Mouse (Mus musculus) megakaryocyte-erythroid progenitor cell, adult 5-6 weeks (primary cell): Measurements from ENCODE around the gene Tuba3b. TPM values are rescaled to one million over a fixed set of nuclear protein-coding genes. Genes with fewer than 3 reads are reported as not detected.

Experiments used
- ATAC-seq: replicated peaks from 2 replicates; pipeline ENCODE4 v1.8.0; 2016; ENCODE audit warnings: mild to moderate bottlenecking, inconsistent platforms; ENCODE audit not compliant: severe bottlenecking, poor library complexity, low FRiP score, low TSS enrichment
- total RNA-seq, 2 experiments: library from RNA; stranded (forward) in 1 of 2; stranded (reverse) in 1 of 2; fragments of 200-1000, 215-1000 nt in 1 of 2; fragments of >200 nt in 1 of 2; fragmentation: Nextera tagmentation in 1 of 2; gene quantifications; 2 replicates each; pipeline ENCODE4 v1.2.3; 2014 to 2017

The Tuba3b gene
- total RNA-seq (2014; fragmentation: Nextera tagmentation) (not detected in 2 replicates), total RNA-seq (2017) (not detected in 2 replicates)

DNA sequence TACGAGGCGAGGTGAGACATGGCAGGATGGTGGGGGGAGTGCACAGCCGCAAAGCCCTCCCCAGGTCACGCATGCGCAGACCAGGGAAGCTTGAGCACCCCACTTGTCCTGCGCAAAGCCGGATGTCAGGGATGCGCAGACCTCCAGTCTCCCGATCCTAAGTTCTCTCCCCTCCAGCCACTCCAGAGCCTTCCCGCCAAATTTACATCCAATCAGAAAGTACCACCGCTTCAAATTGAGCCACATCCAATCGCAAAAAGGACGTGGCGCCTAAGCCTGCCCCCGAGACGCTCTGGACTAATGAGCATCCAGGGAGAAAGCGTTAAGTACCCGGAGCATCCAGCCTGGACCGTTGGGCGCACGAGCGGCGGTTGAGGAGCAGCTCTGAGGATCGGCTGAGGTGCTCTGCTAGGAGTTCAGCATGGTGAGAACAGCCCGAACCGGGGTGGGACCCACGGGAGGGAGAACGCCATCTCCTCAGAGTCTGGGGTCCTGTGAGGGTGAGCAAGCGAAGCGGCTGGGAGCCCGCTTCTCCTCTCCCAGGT lies at the start of gene Tuba3b:
Gene Tuba3b, plus strand, starts transcription at position 92 of the 545 bp plus-strand sequence.
- no peak for ATAC-seq

DNA sequence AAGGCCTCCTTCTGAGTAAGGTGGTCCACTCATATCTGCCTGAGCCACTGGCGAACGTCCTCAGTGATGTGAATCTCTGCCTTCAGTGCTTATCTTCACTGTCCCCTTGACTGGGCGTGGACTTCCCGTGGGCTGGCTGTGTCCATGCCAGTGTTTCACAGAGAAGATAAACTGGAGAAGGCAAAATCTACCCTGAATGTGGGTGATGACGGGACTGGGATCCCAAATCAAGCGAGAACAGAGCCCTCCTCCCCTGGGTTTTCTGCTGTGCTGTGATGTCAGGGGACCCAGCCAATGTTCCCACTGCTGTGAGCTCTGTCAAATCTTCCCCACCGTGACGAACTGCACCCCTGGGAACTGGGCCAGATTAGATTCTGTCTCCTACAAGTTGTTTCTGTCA lies 48.3 kb upstream of the Tuba3b start:
- peak; percentile 84 for ATAC-seq

DNA sequence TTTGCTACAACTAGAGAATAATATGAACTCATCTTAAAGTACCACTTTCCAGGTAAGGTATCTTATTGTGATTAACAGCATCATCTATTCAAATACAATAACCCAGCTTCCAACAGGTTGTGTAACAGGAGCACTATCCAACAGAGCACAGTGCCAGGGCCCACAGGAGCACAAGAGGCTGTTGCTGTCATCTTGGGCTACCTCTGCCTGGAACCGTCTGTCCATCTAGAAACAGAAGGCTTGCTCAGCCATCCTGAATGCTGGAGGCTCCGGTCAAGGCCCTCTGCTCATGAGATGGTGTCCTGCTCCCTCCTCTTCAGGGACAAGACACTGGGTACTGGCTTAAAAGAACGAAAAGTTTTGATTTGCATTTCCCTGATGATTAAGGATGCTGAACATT lies 47.7 kb upstream of the Tuba3b start:
- ATAC-seq = no peak

DNA sequence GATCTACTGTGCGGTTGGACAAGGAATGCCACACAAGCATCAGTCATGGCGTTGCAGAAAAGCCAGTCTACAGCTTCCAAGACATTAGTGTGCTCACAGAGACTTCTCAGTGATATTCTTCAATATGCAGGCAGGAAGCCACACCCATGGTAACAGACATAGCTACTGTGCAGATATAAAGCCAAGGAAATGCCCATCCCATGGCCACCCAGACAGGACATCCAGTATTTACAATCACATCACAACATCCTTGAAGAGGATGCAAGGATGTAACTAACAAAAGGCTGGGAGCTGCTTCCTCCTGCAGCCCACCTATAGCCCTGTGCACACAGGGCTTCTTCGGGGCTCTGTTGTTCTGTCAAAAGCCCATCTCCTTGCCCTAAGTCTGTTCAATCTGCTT lies 46.9 kb upstream of the Tuba3b start:
- no peak for ATAC-seq

DNA sequence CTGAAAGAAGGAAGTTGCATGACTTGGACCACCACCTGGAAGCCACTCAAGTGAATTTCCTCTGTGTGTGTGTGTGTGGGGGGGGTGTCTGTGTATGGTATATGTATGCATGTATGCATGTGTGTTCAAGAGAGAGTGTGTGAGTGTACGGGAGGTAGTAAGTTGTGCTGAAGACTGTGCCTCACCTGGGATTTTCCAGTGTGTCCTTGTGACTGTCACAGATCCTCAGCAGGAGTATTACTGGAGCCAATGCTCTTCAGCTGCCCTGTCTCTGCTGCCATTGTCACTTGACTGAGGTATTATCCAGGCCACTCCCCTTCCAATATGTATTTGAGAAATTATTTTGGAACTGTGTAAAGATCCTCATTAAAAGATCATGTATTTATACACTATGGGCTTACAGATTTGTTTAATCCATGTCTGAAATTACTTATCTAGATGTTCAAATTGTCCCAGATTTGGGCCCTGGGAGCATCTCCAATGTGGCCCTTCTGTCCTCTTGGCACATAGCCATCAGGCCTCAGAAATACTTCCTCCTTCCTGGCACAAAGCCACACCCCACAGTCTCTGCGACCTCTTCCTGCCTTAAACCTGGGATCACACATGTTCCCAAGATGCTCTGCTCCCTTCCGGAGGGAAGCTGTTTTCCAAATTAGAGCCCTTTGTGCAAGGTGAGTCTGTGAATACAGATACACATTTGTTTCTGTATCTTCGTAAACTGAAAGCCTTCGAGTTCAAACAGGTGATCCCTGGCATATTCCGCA lies 42.1 kb upstream of the Tuba3b start:
- no peak for ATAC-seq

DNA sequence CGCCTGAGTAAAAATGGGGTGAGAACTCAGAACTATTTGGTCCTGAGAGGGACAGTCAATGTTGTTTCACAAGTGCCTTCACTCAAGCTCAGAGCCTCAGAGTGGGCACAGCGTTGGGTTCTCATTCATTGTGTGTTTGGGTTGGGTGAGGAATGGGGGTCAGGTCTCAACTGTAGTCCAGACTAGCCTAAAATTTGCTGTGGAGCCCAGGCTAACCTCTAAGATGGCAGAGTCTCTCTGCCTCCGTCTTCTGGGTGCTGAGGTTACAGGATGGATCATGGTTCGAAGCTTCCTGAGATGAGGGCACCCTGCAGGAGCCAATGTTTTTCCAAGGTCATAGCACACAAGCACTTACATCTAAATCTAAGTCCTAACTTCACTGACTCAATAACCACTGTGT lies 38.8 kb upstream of the Tuba3b start:
- ATAC-seq = no peak

DNA sequence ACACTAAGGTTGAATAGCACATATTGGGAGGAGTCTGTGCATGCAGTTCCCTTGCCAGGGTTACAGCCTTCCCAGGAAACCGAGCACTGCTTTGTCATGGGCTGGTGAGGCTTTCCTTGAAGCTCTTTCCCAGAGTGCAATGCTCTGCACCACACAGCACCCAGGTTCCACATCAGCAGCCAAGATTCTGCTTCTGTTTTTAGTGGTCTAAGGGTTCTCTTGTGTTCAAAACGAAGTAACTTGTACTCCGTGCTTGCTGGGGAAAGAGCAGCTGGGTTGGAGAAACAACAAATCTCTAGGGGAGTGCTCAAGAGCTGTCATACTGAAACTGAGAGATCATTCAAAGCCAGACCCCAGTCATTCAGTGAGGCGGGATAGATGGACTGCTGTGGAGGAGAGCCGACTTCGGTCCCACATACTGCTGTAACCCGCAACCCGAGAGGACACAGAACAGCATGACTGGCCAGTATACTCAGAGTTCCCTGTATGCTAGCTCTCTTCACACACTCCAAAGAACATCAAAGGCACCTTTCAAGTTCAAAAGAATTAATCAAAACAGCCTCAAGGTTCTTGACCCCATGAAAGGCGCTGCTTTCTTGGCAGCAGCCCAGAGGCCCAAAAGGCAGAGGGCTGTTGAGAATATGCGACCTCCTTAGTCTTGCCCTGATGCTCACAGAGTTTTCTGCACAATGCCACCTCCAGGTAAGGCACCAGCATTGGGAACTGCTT lies 36.9 kb upstream of the Tuba3b start:
- ATAC-seq = no peak

DNA sequence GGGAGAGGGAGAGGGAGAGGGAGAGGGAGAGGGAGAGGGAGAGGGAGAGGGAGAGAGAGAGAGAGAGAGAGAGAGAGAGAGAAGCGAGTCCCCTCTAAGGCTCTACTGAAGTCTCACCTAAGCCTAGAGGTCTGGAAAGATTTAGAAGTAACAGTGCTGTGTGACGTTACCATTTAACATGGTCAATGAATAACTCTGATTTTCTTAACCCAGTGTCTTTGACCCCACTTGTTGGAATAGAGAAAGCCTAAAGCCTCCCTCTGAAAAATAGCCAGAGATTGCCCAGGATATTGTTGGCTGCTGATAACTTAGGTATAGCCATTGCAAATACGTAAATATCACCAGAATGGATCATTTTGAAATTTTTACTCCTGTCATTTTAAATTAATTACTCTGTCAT lies 35.8 kb upstream of the Tuba3b start:
- no peak for ATAC-seq

DNA sequence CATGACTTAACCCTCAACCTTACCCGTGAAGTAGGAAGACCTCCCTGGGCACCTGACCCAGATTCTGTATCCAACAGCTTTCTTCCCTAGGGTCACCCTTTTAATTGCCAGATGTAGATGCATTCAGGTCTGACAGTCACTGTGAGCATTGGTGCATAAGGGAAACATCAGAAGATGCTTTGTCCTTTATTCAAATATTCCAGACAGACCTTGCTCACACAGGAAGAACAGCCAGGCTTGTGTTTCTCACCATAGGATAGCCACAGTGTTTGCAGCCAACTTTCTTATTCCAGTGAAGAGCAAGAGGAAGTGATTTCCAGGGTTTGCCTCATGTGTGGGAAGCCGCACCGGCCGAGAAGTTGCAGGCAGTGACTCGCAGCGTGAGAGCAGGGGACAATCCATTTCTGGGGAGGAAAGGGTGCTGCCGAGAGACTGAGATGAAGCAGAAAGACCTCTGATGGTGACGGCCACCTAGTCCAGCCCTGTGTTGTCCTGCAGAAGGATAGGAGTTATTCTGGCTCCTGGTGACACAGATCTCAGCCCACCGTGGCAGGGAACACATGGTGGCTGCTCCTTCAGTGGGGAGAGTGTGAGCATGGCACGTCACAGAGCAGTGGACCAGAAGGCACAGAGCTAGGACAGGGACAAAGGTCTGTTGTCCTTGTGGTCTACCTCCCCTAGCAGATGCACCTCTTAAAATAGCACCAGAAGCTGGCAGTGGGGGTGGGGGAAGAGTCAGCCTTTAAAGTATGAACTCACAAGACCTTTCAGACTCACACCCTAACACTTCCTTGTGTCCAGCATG lies 34.0 kb upstream of the Tuba3b start:
- ATAC-seq = 0 out of 2 replicates have a peak, but pooled peaks have one; percentile 12

DNA sequence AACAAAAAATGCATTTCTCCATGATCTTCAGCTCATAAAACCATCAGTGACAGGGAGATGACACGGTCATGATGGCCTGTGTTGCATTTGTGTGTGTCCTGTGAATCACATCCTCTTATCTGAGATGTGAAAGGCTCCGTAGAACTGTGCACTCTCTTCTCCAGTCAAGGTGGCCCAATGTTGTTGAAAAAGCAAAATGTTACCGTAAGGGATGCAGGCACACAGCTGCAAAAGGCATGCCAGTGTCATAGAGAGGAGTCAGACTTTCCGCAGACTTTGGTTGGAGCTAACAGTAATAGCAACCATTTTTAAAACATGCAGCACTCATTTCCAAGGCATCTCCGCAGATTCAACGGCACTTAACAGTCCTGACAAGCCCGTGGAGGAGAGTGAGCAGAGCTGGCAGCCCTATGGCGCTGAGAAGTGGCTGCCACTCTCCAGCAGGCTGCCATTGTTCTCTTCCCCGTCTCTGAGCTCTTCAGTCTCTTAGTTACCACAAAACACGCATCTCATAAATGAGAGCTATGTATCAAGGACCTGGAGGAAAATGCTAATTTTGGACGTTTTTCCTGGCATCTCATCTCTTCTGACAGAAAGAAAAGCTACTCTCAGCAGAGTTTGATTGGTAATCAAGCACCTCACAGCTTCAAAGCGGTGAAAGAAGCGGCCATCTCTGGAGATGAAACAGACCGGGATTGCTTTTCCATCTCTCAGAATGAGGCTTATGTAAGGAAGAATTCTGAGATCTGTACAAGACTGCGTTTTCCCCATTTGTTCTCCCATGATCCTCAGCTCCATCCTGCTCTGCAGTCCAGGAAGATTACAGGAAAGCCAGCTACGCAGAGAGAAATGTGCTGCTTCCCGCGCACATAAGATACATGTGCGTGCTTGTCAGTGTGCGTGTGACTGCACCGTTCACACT lies 30.2 kb upstream of the Tuba3b start:
- no peak for ATAC-seq

DNA sequence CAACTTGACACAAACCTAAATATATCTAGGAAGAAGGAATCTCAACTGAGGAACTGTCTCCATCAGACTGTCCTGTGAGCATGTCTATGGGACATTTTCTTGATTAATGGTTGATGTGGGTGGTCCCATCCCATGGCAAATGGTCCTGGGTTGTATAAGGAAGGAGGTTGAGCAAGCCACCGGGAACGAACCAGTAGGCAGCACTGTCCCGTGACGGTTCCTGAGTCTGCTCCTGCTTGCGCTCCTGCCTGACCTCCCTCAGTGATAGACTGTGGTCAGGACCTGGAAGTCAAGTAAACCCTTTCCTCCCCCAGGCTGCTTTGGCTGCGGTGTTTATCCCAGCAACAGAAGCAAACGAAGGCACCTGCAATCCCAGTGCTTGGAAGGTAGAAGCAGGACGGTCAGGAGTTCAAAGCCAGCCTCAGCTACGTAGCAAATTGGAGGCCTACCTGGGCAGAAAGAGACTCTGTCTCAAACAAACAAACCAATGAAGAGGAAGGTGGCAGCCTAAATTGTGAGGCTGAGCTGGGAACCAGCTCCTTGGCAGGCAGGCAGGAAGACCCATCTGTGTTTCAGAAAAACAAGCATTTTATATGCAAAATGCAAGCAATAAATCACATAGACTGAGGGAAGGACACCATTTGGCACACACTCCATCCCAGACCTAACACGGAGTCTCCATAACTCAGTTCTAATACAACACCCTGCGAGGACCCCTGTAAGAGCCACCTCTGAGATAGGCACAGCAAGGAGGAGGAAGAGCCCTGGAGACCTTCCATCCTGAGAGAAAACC lies 24.9 kb upstream of the Tuba3b start:
- no peak for ATAC-seq

DNA sequence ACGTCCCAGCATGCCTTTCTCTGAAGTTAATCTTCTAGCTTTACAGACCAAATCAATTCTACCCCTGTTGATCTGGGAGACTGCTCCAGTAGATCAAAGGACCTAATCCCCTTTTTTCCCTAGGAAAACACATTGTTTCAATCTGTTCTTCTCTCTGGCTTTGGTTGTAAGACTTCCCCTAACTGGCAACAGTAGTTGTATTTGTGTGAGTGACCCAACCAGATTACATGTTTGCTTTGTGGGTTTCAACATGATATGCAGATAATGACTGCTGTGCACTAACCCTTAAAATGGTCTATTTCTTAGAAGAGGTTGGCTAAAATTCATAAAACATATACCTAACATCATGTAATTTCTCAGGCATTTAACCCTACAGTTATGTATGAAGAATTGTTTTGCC lies 24.0 kb upstream of the Tuba3b start:
- ATAC-seq = no peak

DNA sequence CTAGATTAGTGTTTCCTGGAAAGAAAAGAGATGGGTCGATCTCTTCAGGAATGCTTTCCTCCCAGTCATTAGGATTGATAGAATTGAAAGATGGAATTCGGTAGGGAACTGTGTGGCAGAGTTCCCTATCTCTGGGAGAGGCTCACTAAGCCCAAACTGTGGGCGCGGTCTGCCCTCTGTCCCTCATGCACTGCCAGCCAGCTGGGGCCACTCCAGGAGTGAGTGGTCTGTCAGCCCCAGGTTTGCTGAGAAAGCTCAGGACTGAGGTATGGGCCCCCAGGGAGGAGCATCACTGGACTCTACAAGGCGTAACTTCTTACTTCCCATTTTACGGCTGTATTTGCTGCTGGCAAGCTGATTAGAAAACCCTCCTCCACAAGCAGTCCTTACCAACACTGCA lies 23.5 kb upstream of the Tuba3b start:
- 0 out of 2 replicates have a peak, but pooled peaks have one; percentile 23 for ATAC-seq

DNA sequence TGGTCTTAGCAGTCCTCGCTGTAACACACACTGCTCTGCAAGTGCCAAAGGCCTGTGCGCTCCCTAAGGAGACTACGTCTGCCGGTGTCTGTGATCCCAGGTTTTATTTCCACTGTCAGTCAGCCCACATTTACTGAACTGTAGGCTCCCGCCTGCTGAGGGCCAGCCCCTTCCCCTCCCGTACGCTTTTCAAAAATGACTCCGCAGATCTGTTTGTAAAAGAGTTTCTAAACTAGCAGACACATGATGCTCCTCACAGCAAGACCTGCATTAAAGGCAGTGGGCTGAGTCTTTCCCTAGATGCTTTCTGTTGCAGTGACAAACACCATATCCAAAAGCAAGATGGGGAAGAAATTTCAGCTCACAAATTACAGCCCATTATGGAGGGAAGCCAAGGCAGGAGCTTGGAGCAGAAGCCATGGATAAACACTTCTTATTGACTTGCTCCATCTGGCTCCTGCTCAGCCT lies 23.0 kb upstream of the Tuba3b start:
- ATAC-seq = 0 out of 2 replicates have a peak, but pooled peaks have one; percentile 6

DNA sequence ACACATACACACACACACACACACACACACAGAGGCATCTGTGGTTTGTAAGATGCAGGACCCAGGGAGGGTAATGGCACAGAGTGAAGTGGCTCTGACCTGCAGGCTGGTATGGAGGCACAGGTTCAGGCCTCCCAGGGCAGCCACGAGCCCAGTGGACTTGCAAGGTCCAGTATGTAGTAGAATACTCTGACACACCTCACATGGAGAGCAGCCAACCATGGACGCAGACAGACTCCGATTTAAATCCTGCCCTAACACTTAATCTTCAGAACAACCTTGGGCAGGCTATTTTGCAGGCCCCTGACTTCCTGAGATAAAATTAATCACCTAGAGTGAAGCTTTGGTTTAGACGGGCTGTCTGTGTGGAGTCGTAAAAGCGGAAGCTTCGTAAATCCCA lies 21.6 kb upstream of the Tuba3b start:
- ATAC-seq = no peak

DNA sequence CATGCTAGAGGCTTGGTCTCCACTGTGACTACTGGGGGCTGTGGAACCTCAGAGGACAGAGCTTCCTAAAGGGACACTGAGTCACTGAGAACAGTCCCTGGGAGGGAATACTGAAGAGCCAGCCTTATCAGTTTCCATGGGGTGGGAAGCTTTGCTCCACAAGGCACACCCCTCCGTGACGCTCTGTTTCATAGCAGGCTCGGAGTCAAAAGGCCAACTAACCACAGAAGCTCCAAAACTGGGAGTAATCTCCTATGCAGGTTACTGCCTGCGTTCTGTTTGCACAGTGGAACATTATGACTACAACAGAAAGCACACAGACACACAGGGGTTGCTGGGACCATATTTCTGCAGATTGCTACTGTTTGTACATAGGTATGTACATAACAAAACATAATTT lies 19.7 kb upstream of the Tuba3b start:
- ATAC-seq = no peak

DNA sequence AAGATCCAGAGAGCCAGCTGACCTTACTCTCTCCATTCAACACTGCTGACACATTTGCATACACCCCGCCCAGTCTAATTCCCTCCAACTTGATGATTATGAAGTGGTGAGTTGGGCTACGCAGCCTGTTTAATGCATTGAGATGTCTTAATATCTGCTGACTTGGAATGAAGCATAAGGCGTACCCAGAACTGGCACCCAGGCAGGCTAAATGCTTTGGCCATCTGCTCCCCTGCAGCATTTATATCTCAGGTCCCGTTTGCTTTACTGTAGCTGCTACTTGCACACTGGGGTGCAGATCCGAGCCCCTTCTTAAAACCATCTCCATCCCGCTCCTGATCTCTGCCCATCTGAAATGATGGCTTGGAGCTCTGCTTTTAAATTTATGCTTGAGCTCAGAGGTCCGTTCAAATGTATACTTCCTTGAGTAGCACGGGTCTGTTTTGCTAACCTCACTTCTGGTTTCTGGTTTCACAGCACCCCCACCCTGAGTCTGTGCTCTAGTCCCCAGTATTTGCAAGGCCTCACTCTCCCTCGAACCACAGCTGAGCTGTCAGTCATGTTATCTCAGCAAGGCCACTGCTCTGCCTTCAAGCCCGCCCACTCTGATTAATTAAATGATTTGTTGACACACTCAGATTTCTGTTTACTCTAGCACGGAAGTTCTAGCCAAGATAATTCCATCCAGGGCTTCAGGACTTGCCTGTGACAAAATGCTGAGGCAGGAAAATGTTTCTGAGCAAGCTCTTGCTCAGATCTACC lies 16.6 kb upstream of the Tuba3b start:
- ATAC-seq = no peak
